Mouse (Mus musculus): ENCODE results near the gene Elmsan1.

DNA sequence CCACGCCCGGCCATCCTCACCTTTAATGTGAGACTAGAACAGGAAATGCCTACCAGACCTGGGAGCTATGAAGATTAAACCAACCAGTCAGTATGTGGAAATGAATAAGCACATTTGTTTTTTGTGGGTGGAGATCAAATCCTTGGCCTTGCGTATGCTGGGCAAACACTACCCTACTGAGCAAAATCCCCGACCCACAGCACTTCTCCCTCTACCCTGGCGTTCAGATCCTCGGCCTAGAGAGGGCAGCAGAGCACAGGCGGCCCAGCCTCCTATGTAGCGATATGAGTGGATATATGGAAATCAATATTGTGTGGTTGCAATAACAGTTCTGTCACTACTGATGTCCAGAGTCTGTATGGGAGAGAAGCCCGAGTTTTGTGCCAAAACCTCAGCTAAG lies 55.5 kb downstream of the Elmsan1 start:
- no peak for TF ChIP-seq E2F4 (IDR thresholded peaks at IDR 0.05; ENCODE audit: insufficient replicate concordance, low read depth, low read length)
- TF ChIP-seq EP300 (IDR thresholded peaks at IDR 0.05; ENCODE audit: low read length) = no peak
- peak; percentile 17 to 65; a peak in 2 of 4 replicates for TF ChIP-seq CTCF (conservative IDR thresholded peaks at IDR 0.05 in 1 of 2, IDR thresholded peaks at IDR 0.05 in 1 of 2; ENCODE audit: low read depth in 2 of 2, low read length in 2 of 2)
